Mouse (Mus musculus): ENCODE results near the gene Obox2.
"Not testable (repeated sequence)": the region's sequence is repeated elsewhere in the genome, so short reads cannot be mapped to it uniquely, and the experiment has no call there.

Obox2 gene

DNA sequence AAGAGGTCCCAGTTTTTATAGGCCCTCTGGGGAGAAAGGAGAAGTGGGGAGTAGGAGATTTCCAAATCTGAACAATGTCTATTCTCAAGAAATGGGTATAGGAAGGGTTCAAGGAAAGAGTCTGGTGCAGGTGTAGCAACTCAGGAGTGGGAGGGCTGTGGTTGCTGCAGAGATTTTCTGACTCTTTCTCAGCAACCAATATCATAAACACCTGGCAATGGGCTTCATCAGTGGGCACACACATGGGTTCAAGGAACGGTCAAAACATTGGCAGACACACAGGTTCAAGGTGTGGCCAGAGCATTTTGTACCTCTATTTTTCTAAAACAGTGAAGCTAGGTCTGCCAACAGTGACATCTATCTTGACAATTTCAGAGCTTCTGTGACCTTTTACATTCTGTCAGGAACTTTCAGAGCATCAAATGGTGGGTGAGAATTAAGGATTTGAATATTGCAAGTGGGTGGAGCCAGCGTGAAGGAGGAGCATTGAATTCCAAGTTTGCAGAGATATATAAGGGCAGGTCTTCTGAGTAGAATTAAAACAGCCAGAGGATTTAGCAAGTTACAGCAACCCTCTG is at the start of gene Obox2, which contains the start of gene Obox1:
Gene Obox2 (plus strand): TSS at position 301 of the 578 bp plus-strand sequence.
Gene Obox1 (plus strand): TSS at position 528 of the 578 bp plus-strand sequence.
- not testable (repeated sequence) for DNase-seq (ENCODE audit: low read depth)

GRCm38 (mm10) chr7:15399147-15399874 is 10.8 kb downstream of the Obox2 start:
- DNase-seq (ENCODE audit: low read depth), result not testable (repeated sequence)

GRCm38 (mm10) chr7:15406816-15407215 is 18.3 kb downstream of the Obox2 start:
- not testable (repeated sequence) for DNase-seq (ENCODE audit: low read depth)

- not testable (repeated sequence) for DNase-seq (ENCODE audit: low read depth)
Observed at GRCm38 (mm10) chr7:15418046-15418445, 29.5 kb downstream of the Obox2 start.

- DNase-seq (ENCODE audit: low read depth), result not testable (repeated sequence)
Observed at GRCm38 (mm10) chr7:15425537-15425936, 37.0 kb downstream of the Obox2 start.

Measured in c-Kit-positive CD71-positive TER-119-negative erythroid progenitor cells, embryonic 14.5 days (primary cell).